Mouse (Mus musculus): ENCODE results near the gene Actl10.

GRCm38 (mm10) chr2:154581421-154581820, 29.8 kb downstream of the Actl10 start:
- TF ChIP-seq CTCF (IDR thresholded peaks at IDR 0.05): peak; percentile 27; the same call in 1 of the 2 replicates
- no peak for TF ChIP-seq EP300 (IDR thresholded peaks at IDR 0.05)
